Mouse (Mus musculus) ES-CJ7 (cell line): Measurements from ENCODE around the gene Prkag3.

Experiments used
- DNase-seq: peaks from one replicate; pipeline ENCODE4 v3.0.0; 2011; ENCODE audit warnings: low read depth, low spot score

Gene Prkag3

DNA sequence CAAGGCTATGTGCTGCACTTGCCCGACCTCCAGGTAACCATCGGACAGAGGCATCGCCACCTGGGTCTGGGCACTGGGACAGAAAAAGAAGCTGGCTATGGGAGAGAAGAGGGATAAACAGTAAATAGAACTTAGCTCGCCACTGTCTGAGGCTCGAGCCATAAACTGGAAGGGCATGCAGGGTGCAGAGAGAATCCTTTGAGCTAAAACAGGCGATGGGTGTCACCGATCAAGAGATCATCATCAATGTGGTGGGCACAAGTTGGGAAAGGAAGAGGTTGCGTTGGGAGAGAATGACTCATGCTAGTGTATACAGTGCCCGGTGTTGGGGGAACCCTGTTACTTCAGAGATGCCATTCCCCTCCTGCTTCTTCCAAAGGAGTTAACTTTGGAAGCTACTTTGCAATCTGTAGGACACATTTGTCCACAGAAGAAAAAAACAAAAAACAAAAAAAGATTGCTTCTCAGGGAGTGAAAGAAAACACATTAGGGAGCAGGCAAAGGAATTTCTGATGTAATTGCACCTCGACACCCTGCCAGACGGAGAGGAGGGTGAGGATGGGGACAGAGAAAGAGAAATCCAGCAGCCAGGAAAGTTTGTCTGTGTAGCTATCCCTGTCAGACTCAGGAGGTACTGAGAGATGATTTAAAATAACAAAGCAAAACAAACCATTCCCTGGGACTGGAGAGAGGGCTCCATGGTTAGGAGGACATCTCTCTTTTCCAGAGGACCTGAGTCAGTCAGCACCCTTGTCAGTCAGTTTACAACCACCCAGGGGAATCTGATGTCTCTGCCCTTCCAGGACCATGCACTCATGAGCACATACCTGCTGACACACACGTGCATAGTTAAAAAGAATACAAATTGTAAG, 34.9 kb downstream of the Prkag3 start:
- no peak for DNase-seq

GRCm38 (mm10) chr1:74713099-74713858, 35.7 kb downstream of the Prkag3 start, which contains the start of gene Cyp27a1:
Cyp27a1 (plus strand) TSS chr1:74713574.
- peak; percentile 65 for DNase-seq

- no peak for DNase-seq
Measured at GRCm38 (mm10) chr1:74712461-74713098, 36.4 kb downstream of the Prkag3 start.

- DNase-seq, result no peak
Measured at GRCm38 (mm10) chr1:74712046-74712445, 37.0 kb downstream of the Prkag3 start.

GRCm38 (mm10) chr1:74709566-74709965, 39.5 kb downstream of the Prkag3 start:
- DNase-seq, result peak; percentile 50

- no peak for DNase-seq
Measured at GRCm38 (mm10) chr1:74705016-74705415, 44.0 kb downstream of the Prkag3 start.

DNA sequence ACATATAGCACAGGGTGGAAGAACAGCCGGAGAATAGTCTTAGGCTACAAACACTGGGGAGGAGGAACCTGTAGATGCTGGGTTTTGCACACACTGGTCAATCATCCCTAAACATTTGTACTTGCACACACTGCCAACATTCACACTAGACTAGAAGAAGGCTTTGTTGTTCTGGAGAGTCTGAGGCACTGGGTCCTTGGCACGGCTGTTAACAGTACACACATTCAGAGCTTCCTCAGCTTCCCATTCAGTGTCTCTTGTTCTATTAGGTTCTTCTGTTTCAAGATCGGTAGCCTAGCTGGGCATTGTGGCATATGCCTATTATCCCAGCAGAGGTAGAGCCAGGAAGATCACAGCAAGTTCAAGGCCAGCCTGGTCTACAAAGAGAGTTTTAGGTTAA, 44.9 kb downstream of the Prkag3 start:
- DNase-seq, result no peak

GRCm38 (mm10) chr1:74702142-74702553, 46.9 kb downstream of the Prkag3 start:
- no peak for DNase-seq

DNA sequence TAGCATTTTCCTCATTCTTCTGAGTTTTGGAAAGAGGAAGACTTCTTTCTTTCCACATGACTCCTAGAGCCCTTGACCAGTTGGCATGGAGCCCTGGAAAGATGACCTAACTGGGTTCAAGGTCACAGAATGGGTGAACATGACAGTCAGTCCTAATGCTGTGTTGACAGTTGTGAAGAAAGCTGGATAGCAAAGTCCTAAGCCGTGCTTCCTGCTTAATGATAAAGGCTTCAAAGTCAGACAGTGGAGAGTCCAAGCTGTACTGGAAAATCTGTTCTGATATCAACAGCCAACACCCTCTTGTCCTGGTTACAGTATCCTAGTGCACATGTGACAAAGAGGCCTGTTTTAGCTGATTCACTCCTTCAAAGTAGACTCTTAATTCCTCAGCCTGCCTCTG, 50.2 kb downstream of the Prkag3 start:
- DNase-seq, result no peak

DNA sequence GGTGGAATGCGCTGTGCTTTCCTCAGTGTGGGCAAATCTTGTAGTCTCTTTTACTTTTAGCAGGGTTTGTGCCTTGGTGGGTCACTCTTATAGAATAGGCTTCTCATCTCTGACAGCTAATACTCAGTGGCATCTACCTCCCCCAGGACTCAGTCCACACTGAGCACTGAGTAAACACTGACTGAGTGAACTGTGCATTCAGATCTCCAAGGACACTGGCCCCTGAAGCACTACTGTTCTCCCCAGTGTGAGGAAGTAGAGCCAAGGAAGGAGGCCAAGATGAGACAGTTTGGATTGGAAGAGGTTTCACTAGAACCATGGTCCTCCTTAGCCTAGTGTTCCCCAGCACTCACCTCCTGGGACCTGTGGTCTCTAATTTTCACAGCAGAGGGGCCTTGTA, 50.7 kb downstream of the Prkag3 start:
- DNase-seq, result no peak

GRCm38 (mm10) chr1:74697416-74697815, 51.6 kb downstream of the Prkag3 start:
- no peak for DNase-seq

DNA sequence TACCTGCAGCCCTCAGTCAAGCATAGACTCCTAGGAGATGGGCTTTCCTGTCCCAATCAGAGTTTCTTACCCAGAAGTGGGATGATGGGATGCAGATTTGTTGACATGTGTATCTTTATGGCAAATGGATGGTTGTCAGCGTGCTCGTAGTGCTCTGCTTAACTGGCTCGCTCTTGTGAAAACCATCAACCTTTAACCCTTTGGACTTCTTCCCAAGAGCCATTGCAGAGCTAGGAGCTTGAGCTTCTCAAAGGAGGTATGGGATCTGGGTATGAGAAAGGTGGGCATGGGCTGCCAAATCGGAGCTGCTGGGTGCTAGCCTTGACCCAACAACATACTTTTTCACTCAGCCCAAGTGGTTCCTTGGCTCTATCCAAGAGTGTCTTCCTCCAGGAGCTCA, 53.2 kb downstream of the Prkag3 start:
- DNase-seq, result no peak

DNA sequence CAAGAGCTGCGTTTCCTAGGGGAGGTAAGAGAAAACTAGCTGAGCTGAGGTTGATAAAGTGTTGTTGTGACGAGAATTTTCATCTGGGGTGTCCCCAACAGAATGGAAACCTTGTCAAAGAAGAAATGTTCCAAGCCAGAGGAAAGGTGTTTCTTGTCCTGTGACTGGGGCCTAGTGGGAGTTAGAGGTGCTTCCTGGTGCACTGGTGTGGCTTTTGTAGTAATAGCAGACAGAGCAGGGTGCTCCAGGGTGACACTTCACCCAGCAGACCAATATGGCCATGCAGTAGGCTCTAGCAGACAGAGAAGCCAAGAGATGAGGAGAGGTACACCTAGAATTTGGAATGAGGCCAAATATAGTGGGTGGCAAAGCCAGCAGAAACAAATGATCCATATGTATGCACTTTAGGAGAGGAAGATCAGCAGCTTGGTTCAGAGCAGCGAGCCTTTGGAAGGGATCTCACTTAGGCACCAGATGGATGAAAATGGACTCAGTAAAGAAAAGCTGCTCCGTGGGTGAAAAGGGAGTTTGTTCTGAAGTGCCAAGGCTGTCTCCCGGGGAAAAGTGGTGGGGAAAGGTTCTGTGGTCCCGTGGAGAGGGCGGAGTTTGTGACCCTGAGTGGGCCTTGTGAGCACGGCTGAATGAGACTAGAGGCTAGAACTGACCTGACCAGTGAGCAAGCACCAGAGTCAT, 55.0 kb downstream of the Prkag3 start:
- DNase-seq, result no peak
